Mouse (Mus musculus) testis, adult 2 months (tissue): Measurements from ENCODE around the gene Gigyf2.

Experiments
- CTCF ChIP-seq: fragments of 200-500 bp; IDR thresholded peaks from 2 replicates; pipeline ENCODE4 v1.5.1; 2012; ENCODE audit warnings: low read depth, mild to moderate bottlenecking, inconsistent platforms, low read length, moderate library complexity; ENCODE audit not compliant: control insufficient read depth, insufficient read depth, insufficient replicate concordance
- POLR2A ChIP-seq: fragments of 200-500 bp; IDR thresholded peaks from 2 replicates; pipeline ENCODE4 v1.6.1; 2012; ENCODE audit warnings: low read depth, mild to moderate bottlenecking, inconsistent platforms, low read length, moderate library complexity; ENCODE audit not compliant: control insufficient read depth

GRCm38 (mm10) chr1:87486386-87486785 is 159.6 kb downstream of the Gigyf2 start:
- TF ChIP-seq CTCF (no peak), POLR2A (no peak)
